Mouse (Mus musculus) CD8-positive naive resting alpha-beta T cell, adult 2 months (primary cell): ENCODE results near the gene Naglu.

Source experiments
- DNase-seq, 2 experiments: peaks; one replicate each; pipeline ENCODE4 v3.0.0; 2022; ENCODE audit warnings: low read depth in 2 of 2, low spot score in 2 of 2

The Naglu gene

GRCm38 (mm10) chr11:101083083-101083697 lies 13.4 kb downstream of the Naglu start:
- DNase-seq = no peak

- no peak for DNase-seq
Observed at GRCm38 (mm10) chr11:101084246-101084645, 14.4 kb downstream of the Naglu start.

DNA sequence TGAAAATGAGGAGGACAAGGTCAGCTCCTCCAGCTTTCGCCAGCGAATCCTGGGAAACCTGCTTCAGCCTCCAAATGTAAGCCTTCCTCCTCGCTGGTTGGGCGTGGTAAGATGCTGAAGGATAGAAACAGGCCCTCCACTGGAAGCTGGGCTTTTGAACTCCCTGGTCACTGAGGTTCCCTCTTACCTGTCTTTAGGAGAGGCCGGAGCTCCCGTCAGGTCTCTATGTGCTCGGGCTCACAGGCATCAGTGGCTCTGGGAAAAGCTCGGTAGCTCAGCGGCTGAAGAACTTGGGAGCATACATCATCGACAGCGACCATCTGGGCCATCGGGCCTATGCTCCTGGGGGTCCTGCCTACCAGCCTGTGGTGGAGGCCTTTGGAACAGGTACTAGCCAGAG lies 15.0 kb downstream of the Naglu start:
- no peak for DNase-seq

DNA sequence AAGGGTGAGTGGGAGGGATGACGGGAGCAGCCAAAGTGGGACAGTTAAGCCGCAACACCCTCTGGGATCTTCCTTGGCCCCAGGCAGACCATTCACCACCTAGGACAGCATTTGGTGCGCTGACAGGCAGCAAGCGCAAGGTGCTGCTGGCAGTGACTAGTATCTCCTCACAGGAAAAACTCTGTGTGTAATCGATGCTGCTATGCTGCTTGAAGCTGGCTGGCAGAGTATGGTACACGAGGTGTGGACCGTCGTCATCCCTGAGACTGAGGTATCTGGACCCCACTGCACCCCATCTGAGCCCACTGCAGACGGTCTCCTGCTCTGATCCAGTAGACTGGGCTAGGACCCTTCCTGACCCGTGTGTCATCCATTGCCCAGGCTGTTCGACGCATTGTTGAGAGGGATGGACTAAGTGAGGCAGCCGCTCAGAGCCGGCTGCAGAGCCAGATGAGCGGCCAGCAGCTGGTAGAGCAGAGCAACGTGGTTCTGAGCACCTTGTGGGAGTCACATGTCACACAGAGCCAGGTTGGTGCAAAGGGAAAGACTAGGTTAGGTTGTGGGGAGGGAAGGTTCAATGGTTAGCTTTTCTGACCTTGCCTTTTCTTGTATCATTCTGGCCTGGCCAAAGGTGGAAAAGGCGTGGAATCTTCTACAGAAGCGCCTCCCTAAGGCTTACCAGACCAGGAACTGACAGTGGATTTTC lies 16.0 kb downstream of the Naglu start:
- no peak for DNase-seq

DNA sequence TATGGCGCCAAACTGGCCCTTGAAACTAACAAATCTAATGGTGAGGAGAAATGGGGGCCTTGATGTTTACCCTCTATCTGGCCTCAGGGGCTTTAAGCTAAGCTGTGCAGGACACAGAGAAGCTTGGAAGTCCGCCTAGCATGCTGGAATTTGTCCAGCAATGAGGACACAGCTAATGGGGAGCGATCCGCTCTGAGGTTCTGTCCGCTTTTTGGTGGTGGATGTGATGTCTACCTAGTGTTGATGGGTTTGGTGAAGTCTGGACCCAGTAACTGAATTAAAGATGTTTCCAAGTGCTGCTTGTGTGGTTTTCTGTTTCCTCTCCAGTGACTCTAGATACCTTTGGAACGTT lies 16.5 kb downstream of the Naglu start:
- DNase-seq = no peak

DNA sequence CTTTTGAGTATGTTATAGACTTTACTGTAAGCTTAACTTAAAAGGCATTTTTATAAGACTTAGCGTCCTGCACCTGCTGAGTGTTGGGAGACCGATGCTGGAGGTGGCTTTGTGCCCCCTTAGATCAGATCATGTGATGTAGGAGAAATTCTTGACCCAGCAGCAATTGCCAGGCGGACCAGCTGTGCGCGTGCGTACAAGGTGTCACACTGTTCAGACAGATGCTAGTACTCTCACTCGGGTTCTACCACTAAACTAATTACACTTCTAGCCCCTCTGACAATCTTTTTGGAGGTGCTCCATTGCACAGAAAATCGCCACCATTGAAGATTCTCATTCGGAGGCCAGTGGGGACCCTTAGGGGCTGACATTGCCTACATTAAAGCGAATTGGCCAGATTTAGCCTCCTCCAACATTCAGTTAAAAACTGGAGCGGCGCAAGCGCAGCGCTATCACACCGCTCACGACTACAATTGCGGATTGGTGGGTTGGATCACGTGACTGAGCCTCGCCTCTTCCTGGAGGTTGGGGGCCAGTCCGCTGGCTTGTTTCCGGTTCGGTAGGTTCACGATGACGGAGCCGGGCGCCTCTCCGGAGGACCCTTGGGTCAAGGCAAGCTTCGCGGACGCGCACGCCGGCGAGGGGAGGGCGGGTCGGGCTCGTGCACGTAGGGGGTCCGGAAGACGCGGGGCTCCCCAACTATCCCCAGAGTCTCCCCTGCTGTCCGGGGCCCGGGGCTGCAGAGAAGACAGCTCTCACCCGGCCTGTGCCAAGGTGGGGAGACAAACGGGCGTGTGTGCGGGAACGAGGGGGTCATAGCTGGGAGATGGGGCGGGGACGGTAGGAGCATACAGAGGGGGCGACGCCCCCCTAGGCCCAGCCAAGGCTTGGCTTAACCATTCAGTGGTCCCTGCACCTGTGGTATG lies 17.2 kb downstream of the Naglu start, which contains the start of gene Mlx:
Mlx (plus strand) TSS at position 522 of the 926 bp plus-strand sequence.
- peak; percentile 72 to 79 for DNase-seq

DNA sequence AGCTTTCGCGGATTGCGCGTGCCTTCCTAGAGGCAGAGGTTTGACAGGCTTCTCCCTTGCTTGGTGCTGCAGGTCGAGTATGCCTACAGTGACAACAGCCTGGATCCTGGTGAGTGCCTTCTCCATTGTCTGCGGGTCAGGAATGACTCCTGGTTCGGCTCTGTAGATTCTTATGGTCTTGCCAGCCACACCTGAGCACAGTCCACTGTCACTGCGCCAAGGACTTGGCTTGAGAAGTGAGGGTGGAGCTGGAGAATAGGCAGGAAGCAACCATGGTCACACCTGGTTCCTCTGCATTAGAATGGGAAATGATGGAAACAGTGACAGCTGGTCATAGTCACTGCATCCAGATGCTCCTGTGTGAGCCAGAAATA lies 17.9 kb downstream of the Naglu start:
- DNase-seq = no peak

- no peak for DNase-seq
Observed at GRCm38 (mm10) chr11:101089931-101090330, 20.1 kb downstream of the Naglu start.

DNA sequence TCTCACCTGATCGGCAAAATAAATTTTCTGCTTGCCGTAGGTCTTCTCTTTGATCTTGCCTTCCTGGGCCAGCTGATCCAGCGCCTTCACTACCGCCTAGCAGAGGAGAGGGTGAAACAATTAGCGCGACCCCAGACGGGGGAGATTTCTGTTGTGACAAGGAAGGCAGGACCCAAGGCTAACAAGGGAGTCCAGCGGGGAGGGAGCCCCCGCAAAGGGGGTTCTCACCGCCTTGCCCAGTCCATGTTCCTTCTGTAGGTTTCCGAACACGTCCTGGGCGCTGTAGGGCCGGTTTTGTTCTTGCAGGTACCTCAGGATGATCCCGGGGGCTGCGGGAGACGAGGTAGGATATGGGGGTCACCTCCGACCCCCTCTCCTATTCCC lies 25.1 kb downstream of the Naglu start:
- DNase-seq = no peak

- DNase-seq = peak; percentile 72 to 83
Observed at GRCm38 (mm10) chr11:101095314-101096024, 25.7 kb downstream of the Naglu start, which contains the start of gene Psmc3ip. Gene Psmc3ip (minus strand): TSS chr11:101095436.

DNA sequence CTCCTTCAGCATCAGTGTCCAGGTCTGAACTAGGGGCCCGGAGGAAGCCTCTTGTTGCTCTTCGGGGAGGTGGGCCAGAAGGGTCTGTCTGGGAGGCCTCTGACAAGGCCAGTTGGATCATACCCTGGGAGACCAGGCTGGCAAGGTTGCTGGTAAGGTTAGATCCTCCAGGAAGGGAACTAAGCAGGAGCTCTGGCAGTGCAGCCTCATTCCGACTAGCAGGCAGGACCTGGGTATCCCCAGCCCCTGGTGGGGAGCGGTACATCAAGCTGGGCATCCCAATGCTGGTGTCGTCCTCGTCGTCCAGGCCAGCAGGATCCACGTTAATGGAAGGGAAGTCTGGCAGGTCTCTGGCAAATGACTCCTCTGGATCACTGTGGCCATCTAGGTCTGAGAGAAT lies 28.4 kb downstream of the Naglu start:
- no peak for DNase-seq

DNA sequence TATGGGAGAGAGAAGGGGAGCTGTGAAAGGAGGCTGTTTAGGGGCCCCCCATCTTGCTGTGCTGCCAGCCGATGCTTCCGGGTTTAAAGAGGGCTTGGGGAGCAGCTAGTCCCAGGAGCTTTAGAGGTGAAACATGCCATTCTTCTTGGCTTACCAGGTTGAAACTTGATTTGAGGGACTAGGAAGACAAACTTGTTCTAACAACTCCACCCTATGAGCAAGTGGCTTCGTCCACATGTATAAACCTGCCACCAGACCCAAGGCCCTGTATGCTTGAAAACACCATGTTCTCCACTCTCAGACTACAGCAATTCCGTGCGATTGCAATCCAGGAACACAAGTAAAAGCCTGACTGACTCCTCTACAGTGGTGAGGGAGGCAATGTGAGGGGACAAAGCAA lies 33.2 kb downstream of the Naglu start:
- DNase-seq = no peak

DNA sequence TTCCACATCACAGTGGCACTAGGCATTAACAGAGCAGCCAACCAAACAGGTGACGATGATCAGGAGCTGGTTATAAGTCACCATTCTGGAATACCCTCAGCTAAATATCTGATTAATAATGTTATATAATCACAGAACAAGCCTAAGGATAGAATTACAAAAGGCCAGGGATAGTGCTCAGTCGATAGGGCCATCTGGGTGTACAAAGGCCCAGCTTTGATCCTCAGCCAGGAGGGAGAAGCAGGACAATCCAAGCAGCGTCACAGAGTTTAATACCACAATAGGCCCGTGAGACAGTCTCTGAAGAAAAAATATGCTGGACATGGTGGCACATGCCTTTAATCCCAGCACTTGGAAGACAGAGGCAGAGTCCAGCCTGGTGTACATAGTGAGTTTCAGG lies 39.5 kb downstream of the Naglu start:
- no peak for DNase-seq

- no peak for DNase-seq
Observed at GRCm38 (mm10) chr11:101110708-101111107, 40.9 kb downstream of the Naglu start.

- no peak for DNase-seq
Observed at GRCm38 (mm10) chr11:101111178-101111577, 41.4 kb downstream of the Naglu start.

DNA sequence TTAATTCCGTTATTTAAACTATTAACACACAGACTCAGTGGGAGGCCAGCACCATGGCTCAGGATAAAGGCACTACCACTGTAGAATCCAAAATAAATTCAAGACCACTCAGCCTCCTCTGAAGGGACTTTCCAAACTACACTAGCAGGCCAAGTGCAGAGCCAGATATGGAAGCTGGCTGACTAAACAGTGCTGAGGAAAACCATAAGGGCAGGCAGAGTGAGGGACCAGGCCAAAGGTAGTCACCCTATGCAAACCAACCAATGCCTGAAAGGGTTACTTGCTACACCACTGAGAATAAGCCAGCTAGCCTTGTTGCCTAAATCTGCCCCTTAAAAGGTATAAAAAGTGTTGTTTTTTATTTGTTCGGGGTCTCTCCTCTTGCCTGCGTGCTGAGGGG lies 42.4 kb downstream of the Naglu start:
- no peak for DNase-seq

GRCm38 (mm10) chr11:101115564-101115963 lies 45.8 kb downstream of the Naglu start:
- DNase-seq = no peak

DNA sequence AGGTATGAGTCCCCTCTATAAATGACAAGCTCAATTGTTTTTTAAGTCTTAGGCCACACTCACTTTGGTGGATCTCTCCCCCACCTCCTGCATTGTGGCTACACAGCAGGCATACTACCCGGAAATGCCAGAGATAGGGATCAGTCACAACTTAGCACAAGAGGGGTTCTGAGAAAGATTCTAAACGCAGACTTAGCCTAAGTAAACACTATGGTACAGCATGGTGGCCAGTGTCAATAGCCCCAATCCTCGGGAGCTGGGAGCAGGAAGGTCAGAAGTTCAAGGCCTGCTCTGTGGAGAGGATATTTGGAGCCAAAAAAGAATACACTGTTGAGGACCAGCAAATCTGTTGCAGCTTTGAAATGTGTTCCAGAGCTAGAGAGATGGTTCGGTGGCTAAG lies 48.3 kb downstream of the Naglu start:
- no peak for DNase-seq

- peak in 1 of 2 experiments; percentile 18 for DNase-seq
Observed at GRCm38 (mm10) chr11:101119131-101119760, 49.4 kb downstream of the Naglu start.

GRCm38 (mm10) chr11:101119761-101120544 lies 50.1 kb downstream of the Naglu start, which contains the start of the genes Retreg3 and Tubg1:
Gene Retreg3 (minus strand): TSS chr11:101119893.
Gene Tubg1 (plus strand): TSS chr11:101119938.
- DNase-seq = peak; percentile 99
